In genomic region chr2:151513525-151514285, GRCm38 (mm10) we compare ENCODE assay signal across 15 mouse cellular contexts. TPM values are rescaled to one million over a fixed set of nuclear protein-coding genes. Genes with fewer than 3 reads are reported as not detected.
DNase-seq lines count a peak whose midpoint lies in the region; ATAC-seq and TF ChIP-seq lines count a peak whose summit lies in the region.
"Had no signal": no experiment of that assay in that cellular context is flagged by ENCODE, and none has a peak within 500 bp of the region (broad histone marks: within the 10 kb centered on the region; RNA-seq: fewer than 3 reads in every experiment).

No protein-coding gene starts in this region.

- TF ChIP-seq CTCF in hindbrain, postnatal 0 days (IDR thresholded peaks at IDR 0.05; ENCODE audit: low read depth), result peak; percentile 35
- TF ChIP-seq CTCF in brain, embryonic 14.5 days (IDR thresholded peaks at IDR 0.05; ENCODE audit: borderline replicate concordance, extremely low read depth, insufficient read depth, insufficient read length), result no peak

- H3K27me3 ChIP-seq in hindbrain, postnatal 0 days (ENCODE audit: insufficient read depth, low read length), result no peaks in the 10 kb centered on the region
- H3K27me3 ChIP-seq in hindbrain, embryonic 12.5 days, result no peaks in the 10 kb centered on the region
- no peaks in the 10 kb centered on the region for H3K27me3 ChIP-seq in midbrain, embryonic 14.5 days (ENCODE audit: control insufficient read depth, insufficient read depth, low read length)
- H3K27me3 ChIP-seq in midbrain, embryonic 10.5 days (ENCODE audit: low read depth, poor library complexity, severe bottlenecking), result no peaks in the 10 kb centered on the region

- H3K36me3 ChIP-seq in hindbrain, postnatal 0 days (ENCODE audit: insufficient read depth, low read length), result peaks cover 45% of the 10 kb centered on the region
- peaks cover 81% of the 10 kb centered on the region for H3K36me3 ChIP-seq in hindbrain, embryonic 12.5 days
- peaks cover 75% of the 10 kb centered on the region for H3K36me3 ChIP-seq in midbrain, embryonic 14.5 days (ENCODE audit: control insufficient read depth, insufficient read depth, low read length)
- H3K36me3 ChIP-seq in midbrain, embryonic 10.5 days, result peaks cover 92% of the 10 kb centered on the region

- ATAC-seq in hindbrain, postnatal 0 days, result no peak
- ATAC-seq in hindbrain, embryonic 12.5 days (ENCODE audit: low FRiP score), result no peak
- ATAC-seq in midbrain, embryonic 14.5 days (ENCODE audit: low FRiP score, low TSS enrichment), result no peak
- ATAC-seq in megakaryocyte progenitor cell, adult 5-6 weeks (replicated peaks; ENCODE audit: poor library complexity), result 0 out of 2 replicates have a peak, but pooled peaks have one; percentile 12
- ATAC-seq in megakaryocyte, adult 5-6 weeks (ENCODE audit: poor library complexity, severe bottlenecking), result no peak

- no peak overlapping the region for H3K9ac ChIP-seq in hindbrain, postnatal 0 days (replicated peaks; ENCODE audit: low read length)
- H3K9ac ChIP-seq in hindbrain, embryonic 12.5 days, result no peak overlapping the region
- no peak overlapping the region for H3K9ac ChIP-seq in midbrain, embryonic 14.5 days (replicated peaks; ENCODE audit: low read length)

- H3K4me2 ChIP-seq in hindbrain, postnatal 0 days (ENCODE audit: low read depth, low read length), result no peak overlapping the region
- no peak overlapping the region for H3K4me2 ChIP-seq in hindbrain, embryonic 12.5 days (replicated peaks)
- no peak overlapping the region for H3K4me2 ChIP-seq in midbrain, embryonic 14.5 days (ENCODE audit: low read length)

- no peak overlapping the region for H3K4me3 ChIP-seq in hindbrain, postnatal 0 days (ENCODE audit: low read length)
- no peak overlapping the region for H3K4me3 ChIP-seq in hindbrain, embryonic 12.5 days
- H3K4me3 ChIP-seq in midbrain, embryonic 14.5 days (replicated peaks; ENCODE audit: low read depth, low read length), result no peak overlapping the region
- no peak overlapping the region for H3K4me3 ChIP-seq in midbrain, embryonic 10.5 days

- H3K27ac ChIP-seq in hindbrain, postnatal 0 days, result no peak overlapping the region
- H3K27ac ChIP-seq in hindbrain, embryonic 12.5 days, result no peak overlapping the region
- no peak overlapping the region for H3K27ac ChIP-seq in midbrain, embryonic 14.5 days (replicated peaks; ENCODE audit: low read depth, low read length)
- H3K27ac ChIP-seq in midbrain, embryonic 10.5 days (replicated peaks), result no peak overlapping the region

- DNase-seq in hindbrain, postnatal 0 days (ENCODE audit: low spot score), result no peak
- DNase-seq in midbrain, embryonic 14.5 days, result peak; percentile 4
- no peak for DNase-seq in midbrain, embryonic 10.5 days (ENCODE audit: low spot score)
- peak; percentile 16 for DNase-seq in brain, embryonic 14.5 days (ENCODE audit: low read depth)
- DNase-seq: adrenal gland, adult 2 months; cerebellum, adult 2 months; gastrocnemius, postnatal 10 days; retina, postnatal 1 day had no signal

- 87% methylated on average over 3 of the region's 3 CpGs for WGBS in hindbrain, postnatal 0 days
- 96% methylated on average over 3 of the region's 3 CpGs for WGBS in hindbrain, embryonic 12.5 days
- WGBS in midbrain, embryonic 14.5 days, result 89% methylated on average over 3 of the region's 3 CpGs
- 92% methylated on average over 3 of the region's 3 CpGs for WGBS in midbrain, embryonic 10.5 days

- H3K4me1 ChIP-seq in hindbrain, postnatal 0 days (ENCODE audit: insufficient read depth, low read length), result no peaks in the 10 kb centered on the region
- H3K4me1 ChIP-seq in hindbrain, embryonic 12.5 days, result no peaks in the 10 kb centered on the region
- no peaks in the 10 kb centered on the region for H3K4me1 ChIP-seq in midbrain, embryonic 14.5 days (ENCODE audit: control insufficient read depth, insufficient read depth, low read length)
- no peaks in the 10 kb centered on the region for H3K4me1 ChIP-seq in midbrain, embryonic 10.5 days

- no peaks in the 10 kb centered on the region for H3K9me3 ChIP-seq in hindbrain, postnatal 0 days (ENCODE audit: low read length)
- H3K9me3 ChIP-seq in hindbrain, embryonic 12.5 days (replicated peaks), result no peaks in the 10 kb centered on the region
- no peaks in the 10 kb centered on the region for H3K9me3 ChIP-seq in midbrain, embryonic 14.5 days (ENCODE audit: control insufficient read depth, low read length)
- H3K9me3 ChIP-seq in midbrain, embryonic 10.5 days (replicated peaks), result no peaks in the 10 kb centered on the region

- TF ChIP-seq POLR2A in brain, embryonic 14.5 days (IDR thresholded peaks at IDR 0.05; ENCODE audit: borderline replicate concordance, extremely low read depth, insufficient read depth, insufficient read length, poor library complexity, severe bottlenecking), result no peak

RNA-seq across cellular contexts. Expression of gene Nsfl1c, which starts 19.7 kb away (rescaled TPM):
- total RNA-seq in hindbrain, postnatal 0 days (2014; rRNA removed), result 87.3 and 115 TPM in 2 replicates
- 233 and 237 TPM in 2 replicates for polyA plus RNA-seq in hindbrain, postnatal 0 days (2015; fragmentation: Nextera tagmentation; extraction: Ambion mirVana)
- polyA plus RNA-seq in hindbrain, embryonic 12.5 days (2016; fragmentation: Nextera tagmentation; extraction: Ambion mirVana), result 258 and 282 TPM in 2 replicates
- polyA plus RNA-seq in midbrain, embryonic 14.5 days (2014; fragmentation: Nextera tagmentation; extraction: Ambion mirVana), result 194 and 260 TPM in 2 replicates
- polyA plus RNA-seq in midbrain, embryonic 10.5 days (2016; fragmentation: Nextera tagmentation; extraction: Ambion mirVana), result 298 and 305 TPM in 2 replicates
- polyA plus RNA-seq in brain, embryonic 14.5 days (2012; rRNA removed), result 171 and 189 TPM in 2 replicates
- 45.9 and 46.8 TPM in 2 replicates for total RNA-seq in megakaryocyte progenitor cell, adult 5-6 weeks (2015)
- total RNA-seq in megakaryocyte progenitor cell, adult 5-6 weeks (2017), result 107 and 120 TPM in 2 replicates
- 25.0 and 26.9 TPM in 2 replicates for total RNA-seq in megakaryocyte, adult 5-6 weeks (2015)
- 61.6 and 70.7 TPM in 2 replicates for total RNA-seq in megakaryocyte, adult 5-6 weeks (2017)

RNA-seq across cellular contexts. Expression of gene Fkbp1a, which starts 28.6 kb away (rescaled TPM):
- 64.5 and 72.1 TPM in 2 replicates for total RNA-seq in hindbrain, postnatal 0 days (2014; rRNA removed)
- polyA plus RNA-seq in hindbrain, postnatal 0 days (2015; fragmentation: Nextera tagmentation; extraction: Ambion mirVana), result 624 and 631 TPM in 2 replicates
- polyA plus RNA-seq in hindbrain, embryonic 12.5 days (2016; fragmentation: Nextera tagmentation; extraction: Ambion mirVana), result 534 and 556 TPM in 2 replicates
- polyA plus RNA-seq in midbrain, embryonic 14.5 days (2014; fragmentation: Nextera tagmentation; extraction: Ambion mirVana), result 547 and 602 TPM in 2 replicates
- 581 and 591 TPM in 2 replicates for polyA plus RNA-seq in midbrain, embryonic 10.5 days (2016; fragmentation: Nextera tagmentation; extraction: Ambion mirVana)
- polyA plus RNA-seq in brain, embryonic 14.5 days (2012; rRNA removed), result 174 and 216 TPM in 2 replicates
- 152 and 153 TPM in 2 replicates for total RNA-seq in megakaryocyte progenitor cell, adult 5-6 weeks (2015)
- total RNA-seq in megakaryocyte progenitor cell, adult 5-6 weeks (2017), result 23.9 and 24.4 TPM in 2 replicates
- 102 and 103 TPM in 2 replicates for total RNA-seq in megakaryocyte, adult 5-6 weeks (2015)
- total RNA-seq in megakaryocyte, adult 5-6 weeks (2017), result 20.9 and 23.9 TPM in 2 replicates

RNA-seq across cellular contexts. Expression of gene 4921509C19Rik, which starts 37.8 kb away (rescaled TPM):
- not detected in 2 replicates for total RNA-seq in hindbrain, postnatal 0 days (2014; rRNA removed)
- polyA plus RNA-seq in hindbrain, postnatal 0 days (2015; fragmentation: Nextera tagmentation; extraction: Ambion mirVana), result not detected in 2 replicates
- not detected in 2 replicates for polyA plus RNA-seq in hindbrain, embryonic 12.5 days (2016; fragmentation: Nextera tagmentation; extraction: Ambion mirVana)
- not detected in 2 replicates for polyA plus RNA-seq in midbrain, embryonic 14.5 days (2014; fragmentation: Nextera tagmentation; extraction: Ambion mirVana)
- not detected in 2 replicates for polyA plus RNA-seq in midbrain, embryonic 10.5 days (2016; fragmentation: Nextera tagmentation; extraction: Ambion mirVana)
- not detected in 2 replicates for polyA plus RNA-seq in brain, embryonic 14.5 days (2012; rRNA removed)
- not detected in 2 replicates for total RNA-seq in megakaryocyte progenitor cell, adult 5-6 weeks (2015)
- not detected in 2 replicates for total RNA-seq in megakaryocyte progenitor cell, adult 5-6 weeks (2017)
- total RNA-seq in megakaryocyte, adult 5-6 weeks (2015), result not detected in 2 replicates
- total RNA-seq in megakaryocyte, adult 5-6 weeks (2017), result 0.15 TPM in 1 of 2 replicates, not detected in the other
- total RNA-seq: adrenal gland, adult 2 months; gastrocnemius, postnatal 10 days; heart, postnatal 25 days; liver, adult 2 months had no signal
- polyA plus RNA-seq: adrenal gland, adult 2 months; cerebellum, adult 2 months; embryonic facial prominence, embryonic 14.5 days; kidney, embryonic 14.5 days; liver, adult 2 months had no signal

RNA-seq across cellular contexts. Expression of gene Sdcbp2, which starts 58.7 kb away (rescaled TPM):
- total RNA-seq in hindbrain, postnatal 0 days (2014; rRNA removed), result 0.42 and 0.72 TPM in 2 replicates
- polyA plus RNA-seq in hindbrain, postnatal 0 days (2015; fragmentation: Nextera tagmentation; extraction: Ambion mirVana), result 1.3 and 1.4 TPM in 2 replicates
- 0.22 and 0.50 TPM in 2 replicates for polyA plus RNA-seq in hindbrain, embryonic 12.5 days (2016; fragmentation: Nextera tagmentation; extraction: Ambion mirVana)
- 0.50 and 0.62 TPM in 2 replicates for polyA plus RNA-seq in midbrain, embryonic 14.5 days (2014; fragmentation: Nextera tagmentation; extraction: Ambion mirVana)
- 0.84 and 0.93 TPM in 2 replicates for polyA plus RNA-seq in midbrain, embryonic 10.5 days (2016; fragmentation: Nextera tagmentation; extraction: Ambion mirVana)
- polyA plus RNA-seq in brain, embryonic 14.5 days (2012; rRNA removed), result 1.1 TPM in 2 replicates
- total RNA-seq in megakaryocyte progenitor cell, adult 5-6 weeks (2015), result 0.10 and 0.22 TPM in 2 replicates
- not detected in 2 replicates for total RNA-seq in megakaryocyte progenitor cell, adult 5-6 weeks (2017)
- total RNA-seq in megakaryocyte, adult 5-6 weeks (2015), result 0.82 TPM in 1 of 2 replicates, not detected in the other
- not detected in 2 replicates for total RNA-seq in megakaryocyte, adult 5-6 weeks (2017)

Comparison
In these comparisons a context has a peak if more than half of its experiments do, and no peak if none do; other contexts are left out.
1. DNase-seq: peak in midbrain, embryonic 14.5 days (single experiment) and brain, embryonic 14.5 days (single experiment); none in hindbrain, postnatal 0 days (single experiment) and midbrain, embryonic 10.5 days (single experiment).